Mouse (Mus musculus) ES-E14 (cell line): Measurements from ENCODE around the gene Slc10a1.

Source experiments
- CHD2 ChIP-seq: IDR thresholded peaks from 2 replicates; pipeline ENCODE4 v1.6.1; 2014; ENCODE audit warnings: mild to moderate bottlenecking, low read depth, low read length, inconsistent platforms
- HCFC1 ChIP-seq: IDR thresholded peaks from 2 replicates; pipeline ENCODE4 v1.6.1; 2012; ENCODE audit warnings: low read length, inconsistent platforms, borderline replicate concordance; ENCODE audit not compliant: insufficient read depth
- MAFK ChIP-seq: IDR thresholded peaks from 2 replicates; pipeline ENCODE4 v1.6.1; 2014; ENCODE audit warnings: mild to moderate bottlenecking, low read depth, low read length, inconsistent platforms; ENCODE audit not compliant: insufficient read depth
- ZNF384 ChIP-seq: IDR thresholded peaks from 2 replicates; pipeline ENCODE4 v1.6.1; 2012; ENCODE audit warnings: low read depth, low read length, inconsistent platforms

GRCm38 (mm10) chr12:80924205-80924604 lies 44.3 kb downstream of the Slc10a1 start:
- TF ChIP-seq HCFC1 (no peak), CHD2 (no peak), MAFK (no peak), ZNF384 (no peak)
